Mouse (Mus musculus) forebrain, embryonic 11.5 days (tissue): Measurements from ENCODE around the gene 2510002D24Rik. TPM values are rescaled to one million over a fixed set of nuclear protein-coding genes. Genes with fewer than 3 reads are reported as not detected.

Source experiments
- ATAC-seq: fragments of 200-750 bp; cut with Nextera tagmentation; replicated peaks from 2 replicates; pipeline ENCODE4 v1.8.0; 2017; ENCODE audit warnings: moderate TSS enrichment; ENCODE audit not compliant: low FRiP score
- DNase-seq: peaks from one replicate; pipeline ENCODE4 v3.0.0-alpha.2; 2017; ENCODE audit warnings: low spot score
- H3K27ac ChIP-seq: fragments of 300-500 bp; sonication (generic); 2 replicates; pipeline ENCODE4 v1.5.1; 2014; ENCODE audit warnings: low read depth, low read length
- H3K27me3 ChIP-seq: fragments of 300-500 bp; sonication (generic); 2 replicates; pipeline ENCODE4 v1.6.1; 2014; ENCODE audit warnings: mild to moderate bottlenecking, low read length, mixed read lengths; ENCODE audit not compliant: control insufficient read depth, insufficient read depth
- H3K36me3 ChIP-seq: fragments of 300-500 bp; sonication (generic); 2 replicates; pipeline ENCODE4 v1.6.1; 2014; ENCODE audit warnings: mild to moderate bottlenecking, low read length, moderate library complexity, mixed read lengths; ENCODE audit not compliant: control insufficient read depth, insufficient read depth
- H3K4me1 ChIP-seq: fragments of 300-500 bp; sonication (generic); replicated peaks from 2 replicates; pipeline ENCODE4 v1.6.1; 2014; ENCODE audit warnings: low read length, mixed read lengths; ENCODE audit not compliant: control insufficient read depth, insufficient read depth
- H3K4me2 ChIP-seq: fragments of 300-500 bp; sonication (generic); 2 replicates; pipeline ENCODE4 v1.6.1; 2014; ENCODE audit warnings: low read depth, mild to moderate bottlenecking, low read length, moderate library complexity, mixed read lengths; ENCODE audit not compliant: severe bottlenecking
- H3K4me3 ChIP-seq: fragments of 300-500 bp; sonication (generic); 2 replicates; pipeline ENCODE4 v1.5.1; 2014; ENCODE audit warnings: low read depth, low read length
- H3K9ac ChIP-seq: fragments of 300-500 bp; sonication (generic); 2 replicates; pipeline ENCODE4 v1.6.1; 2014; ENCODE audit warnings: low read length
- H3K9me3 ChIP-seq: fragments of 300-500 bp; sonication (generic); 2 replicates; pipeline ENCODE4 v1.6.1; 2016; ENCODE audit warnings: low read length, mixed read lengths; ENCODE audit not compliant: control insufficient read depth
- WGBS: fragments of 180-500 bp; shearing (Covaris S2); extraction: QIAGEN DNeasy Blood & Tissue Kit; methylation state at CpG from one replicate; pipeline ENCODE4 v1.1.7; 2014; 5-methylcytosine and 5-hydroxymethylcytosine counted together
- polyA plus RNA-seq: library from polyadenylated mRNA; unstranded; fragments of >200 nt; fragmentation: Nextera tagmentation; extraction: Ambion mirVana; gene quantifications from 2 replicates; pipeline ENCODE4 v1.2.1, GENCODE M21; 2014

The 2510002D24Rik gene
- polyA plus RNA-seq, 1 experiment from 2014 or later: 23.9 TPM

DNA sequence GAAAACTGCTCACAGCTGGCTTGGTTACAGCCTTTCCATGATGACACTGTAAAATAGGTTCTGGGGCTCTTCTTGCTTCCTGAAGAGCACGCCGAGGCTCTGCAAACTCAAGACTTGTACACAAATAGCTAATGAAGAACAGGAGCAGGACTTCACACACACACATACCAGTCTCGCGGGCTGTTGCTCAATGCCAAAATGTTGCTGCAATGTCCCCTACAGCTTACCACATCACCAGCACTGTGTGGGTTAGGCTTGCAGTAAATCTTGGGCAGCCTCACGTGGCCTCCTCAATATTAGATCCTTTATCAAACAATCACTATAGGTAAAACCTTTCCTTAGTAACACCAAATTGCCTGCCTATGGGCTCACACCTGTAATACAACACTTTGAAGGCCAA, 27.4 kb upstream of the 2510002D24Rik start:
- Histone ChIP-seq H3K27ac (no peak overlapping the region), H3K4me3 (no peak overlapping the region), H3K27me3 (no peaks in the 10 kb centered on the region), H3K9ac (no peak overlapping the region), H3K4me1 (peaks cover 5% of the 10 kb centered on the region; the same call in 1 of the 2 replicates), H3K36me3 (peaks cover 18% of the 10 kb centered on the region), H3K4me2 (no peak overlapping the region), H3K9me3 (no peaks in the 10 kb centered on the region)
- ATAC-seq: no peak
- no peak for DNase-seq
- 91% methylated on average over 5 of the region's 5 CpGs for WGBS

- no peaks in the 10 kb centered on the region for H3K9me3 ChIP-seq
- ATAC-seq (no peak; the same call in 1 of the 2 replicates), DNase-seq (no peak)
- peak overlapping the region; percentile 83 for H3K4me2 ChIP-seq
- H3K4me1 ChIP-seq: peaks cover 5% of the 10 kb centered on the region; the same call in 1 of the 2 replicates
- peak overlapping the region; percentile 78 for H3K4me3 ChIP-seq
- H3K27ac ChIP-seq: 0 out of 2 replicates have a peak overlapping the region, but pooled peaks have one; percentile 77
- no peaks in the 10 kb centered on the region for H3K27me3 ChIP-seq
- peak overlapping the region; percentile 80 for H3K9ac ChIP-seq
- peaks cover 11% of the 10 kb centered on the region; the same call in 1 of the 2 replicates for H3K36me3 ChIP-seq
- 10% methylated on average over 5 of the region's 5 CpGs for WGBS
Observed at GRCm38 (mm10) chr16:18811032-18811431, 25.3 kb upstream of the 2510002D24Rik start.

- peak; percentile 97 for ATAC-seq
- under 1% methylated on average over 42 of the region's 42 CpGs for WGBS
Observed at GRCm38 (mm10) chr16:18811468-18812384, 24.7 kb upstream of the 2510002D24Rik start, which contains the start of the genes Ufd1 and Cdc45. TSS of gene Ufd1 (plus strand) at chr16:18811779. TSS of gene Cdc45 (minus strand) at chr16:18811987.

DNA sequence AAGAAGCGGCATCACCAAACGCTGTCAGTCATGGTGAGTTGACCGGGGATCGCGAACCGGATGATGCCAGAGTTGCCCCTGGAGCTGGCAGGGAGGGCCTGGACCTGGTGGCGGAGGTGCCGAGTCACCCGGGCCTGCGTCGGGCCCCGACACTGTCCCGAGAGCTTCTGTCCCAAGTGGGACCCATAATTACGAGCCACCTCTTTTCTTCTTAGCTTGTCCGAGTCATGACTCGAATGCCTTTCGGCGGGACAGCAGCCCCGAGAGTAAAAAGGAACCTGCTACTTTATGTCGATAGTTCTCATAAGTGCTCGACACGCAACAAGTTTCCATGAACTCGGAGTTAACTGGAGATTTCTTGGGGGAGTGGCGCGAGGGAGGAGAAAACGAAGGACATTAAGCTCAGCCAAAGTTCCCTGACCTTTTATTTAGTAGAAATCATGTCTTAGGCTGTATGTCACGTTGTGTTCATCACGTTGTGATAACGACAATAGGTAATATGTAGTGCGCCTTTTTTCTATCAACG, 23.9 kb upstream of the 2510002D24Rik start:
- no peaks in the 10 kb centered on the region for H3K27me3 ChIP-seq
- ATAC-seq (peak; percentile 61), DNase-seq (no peak)
- peak overlapping the region; percentile 78 for H3K4me3 ChIP-seq
- H3K27ac ChIP-seq: no peak overlapping the region
- H3K9ac ChIP-seq: peak overlapping the region; percentile 80
- peaks cover 7% of the 10 kb centered on the region; the same call in 1 of the 2 replicates for H3K36me3 ChIP-seq
- H3K9me3 ChIP-seq: no peaks in the 10 kb centered on the region
- H3K4me1 ChIP-seq: peaks cover 5% of the 10 kb centered on the region; the same call in 1 of the 2 replicates
- 2% methylated on average over 31 of the region's 31 CpGs for WGBS
- H3K4me2 ChIP-seq: peak overlapping the region; percentile 83

More at GRCm38 (mm10) chr16:18811468-18812384, 24.7 kb upstream of the 2510002D24Rik start, which contains the start of the genes Ufd1 and Cdc45:
- peak within 1 kb of the TSS; percentile 80 for H3K9ac ChIP-seq
- H3K36me3 ChIP-seq: peaks cover 7% of the 10 kb centered on the region; the same call in 1 of the 2 replicates
- no peaks in the 10 kb centered on the region for H3K9me3 ChIP-seq
- H3K4me1 ChIP-seq: peaks cover 5% of the 10 kb centered on the region; the same call in 1 of the 2 replicates
- peak within 1 kb of the TSS; percentile 77 for H3K27ac ChIP-seq
- no peaks in the 10 kb centered on the region for H3K27me3 ChIP-seq
- peak within 1 kb of the TSS; percentile 83 for H3K4me2 ChIP-seq
- H3K4me3 ChIP-seq: peak within 1 kb of the TSS; percentile 78
- DNase-seq: peak; percentile 90

DNA sequence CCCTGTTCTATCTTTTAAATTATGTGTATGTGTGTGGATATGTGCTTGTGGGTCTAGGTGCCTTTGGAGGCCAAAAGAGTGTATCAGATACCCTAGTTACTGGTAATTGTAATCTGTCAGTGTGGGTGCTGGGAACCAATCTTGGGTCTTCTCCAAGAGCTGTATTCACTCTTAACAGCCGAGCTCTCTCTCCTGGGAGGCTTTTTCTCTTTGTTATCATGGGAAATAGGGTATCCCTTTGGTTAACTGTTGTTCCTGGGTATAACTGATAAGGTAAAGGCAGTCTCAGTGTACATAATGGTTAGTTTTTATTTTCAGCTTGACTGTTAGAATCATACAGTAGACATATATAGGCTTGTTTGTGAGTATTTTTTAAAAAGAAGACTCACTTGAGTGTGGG, 14.0 kb upstream of the 2510002D24Rik start:
- Histone ChIP-seq H3K27ac (no peak overlapping the region), H3K9me3 (no peaks in the 10 kb centered on the region), H3K4me2 (no peak overlapping the region), H3K4me1 (no peaks in the 10 kb centered on the region), H3K27me3 (no peaks in the 10 kb centered on the region), H3K9ac (no peak overlapping the region), H3K36me3 (peaks cover 26% of the 10 kb centered on the region; the same call in 1 of the 2 replicates), H3K4me3 (no peak overlapping the region)
- DNase-seq: no peak
- ATAC-seq: no peak
- WGBS: 90% methylated on average over 1 of the region's 1 CpGs

DNA sequence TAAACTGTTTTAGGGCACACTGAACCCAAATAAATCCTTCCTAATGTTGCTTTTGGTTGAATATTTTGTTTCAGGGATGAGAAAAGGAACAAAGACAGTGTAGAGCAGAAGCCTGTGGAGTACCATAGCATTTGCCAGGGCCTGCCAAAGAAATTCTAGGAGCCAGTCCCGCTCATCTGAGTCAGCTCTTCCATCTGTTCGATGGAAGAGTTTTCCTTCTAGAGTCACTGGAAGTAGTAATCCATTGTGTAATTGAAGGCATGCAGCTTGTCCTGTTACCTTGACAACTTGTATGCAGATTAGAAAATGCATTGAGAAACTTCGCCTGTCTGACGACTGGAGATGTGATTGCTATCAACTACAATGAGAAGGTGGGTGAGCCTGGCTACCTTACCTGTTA, 13.5 kb upstream of the 2510002D24Rik start:
- Histone ChIP-seq H3K36me3 (peaks cover 26% of the 10 kb centered on the region; the same call in 1 of the 2 replicates), H3K4me1 (no peaks in the 10 kb centered on the region), H3K27me3 (no peaks in the 10 kb centered on the region), H3K4me2 (no peak overlapping the region), H3K9me3 (no peaks in the 10 kb centered on the region), H3K27ac (no peak overlapping the region), H3K4me3 (no peak overlapping the region), H3K9ac (no peak overlapping the region)
- WGBS: 79% methylated on average over 4 of the region's 4 CpGs
- ATAC-seq (no peak), DNase-seq (no peak)

DNA sequence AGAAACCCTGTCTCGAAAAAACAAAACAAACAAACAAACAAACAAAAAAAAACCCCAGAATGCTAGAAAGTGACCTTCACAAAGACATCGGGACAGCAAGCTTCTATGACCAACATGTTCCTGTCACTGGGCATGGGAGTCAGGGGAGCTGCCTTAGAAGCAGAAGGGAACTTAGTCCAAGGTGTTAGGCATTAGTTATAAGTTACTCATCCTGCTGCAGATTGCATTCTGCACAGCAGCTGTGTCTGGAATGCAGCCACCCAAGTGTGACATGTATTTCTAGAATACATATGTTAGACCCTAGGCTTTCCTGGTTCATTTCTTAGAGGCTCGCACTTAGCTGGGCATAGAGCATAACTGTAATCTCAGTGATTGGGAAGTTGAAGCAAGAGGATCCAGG, 7.7 kb upstream of the 2510002D24Rik start:
- Histone ChIP-seq H3K27me3 (no peaks in the 10 kb centered on the region), H3K36me3 (peaks cover 2% of the 10 kb centered on the region; the same call in 1 of the 2 replicates), H3K27ac (no peak overlapping the region), H3K4me2 (no peak overlapping the region), H3K9ac (no peak overlapping the region), H3K4me1 (no peaks in the 10 kb centered on the region), H3K4me3 (no peak overlapping the region), H3K9me3 (no peaks in the 10 kb centered on the region)
- no peak for ATAC-seq
- 88% methylated on average over 3 of the region's 3 CpGs for WGBS
- DNase-seq: no peak

GRCm38 (mm10) chr16:18829102-18829501, 7.3 kb upstream of the 2510002D24Rik start:
- no peak for ATAC-seq
- no peaks in the 10 kb centered on the region for H3K4me1 ChIP-seq
- H3K4me2 ChIP-seq: no peak overlapping the region
- no peak overlapping the region for H3K27ac ChIP-seq
- 93% methylated on average over 6 of the region's 6 CpGs for WGBS
- no peaks in the 10 kb centered on the region for H3K9me3 ChIP-seq
- H3K9ac ChIP-seq: no peak overlapping the region
- H3K36me3 ChIP-seq: peaks cover 2% of the 10 kb centered on the region; the same call in 1 of the 2 replicates
- no peaks in the 10 kb centered on the region for H3K27me3 ChIP-seq
- H3K4me3 ChIP-seq: no peak overlapping the region
- DNase-seq: no peak
